Mouse (Mus musculus) kidney, adult 11 months (tissue): ENCODE data around the gene Gpsm3.

ENCODE experiments used
- DNase-seq: peaks from one replicate; pipeline ENCODE4 v3.0.0; 2022

The Gpsm3 gene

DNA sequence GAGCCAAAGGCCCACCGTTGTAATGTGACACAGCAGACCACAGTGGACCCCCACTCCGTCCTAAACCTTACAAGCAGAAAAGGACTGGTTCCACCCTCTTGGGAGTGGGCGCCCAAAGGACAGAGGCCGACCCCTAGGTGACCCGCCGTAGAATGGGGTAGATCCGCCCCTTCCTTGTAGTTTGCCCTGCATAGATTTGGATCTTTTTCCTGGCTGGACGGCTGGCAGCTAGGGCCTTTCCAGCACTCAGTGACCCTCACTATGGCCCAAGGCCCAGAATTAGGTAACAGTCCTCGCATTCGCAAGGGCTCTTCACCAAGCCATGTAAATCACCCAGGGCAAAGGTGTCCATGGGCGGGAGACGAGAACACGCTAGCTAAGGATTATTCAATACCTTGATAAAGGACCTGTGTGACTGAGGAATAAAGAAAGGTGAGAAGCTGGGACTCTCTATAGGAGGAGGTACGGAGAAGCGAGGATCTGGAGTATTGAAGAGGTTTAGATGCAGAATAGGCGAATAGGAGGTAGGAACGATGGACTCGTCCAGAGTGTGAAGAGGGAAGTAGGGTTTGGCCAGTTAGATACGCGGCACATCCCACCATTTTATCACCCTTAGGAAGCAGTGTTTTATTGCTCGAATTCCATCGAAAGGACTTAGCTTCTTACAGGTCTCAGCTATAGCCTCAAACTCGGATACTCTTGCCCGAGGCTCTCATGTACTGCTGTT is 15.1 kb downstream of the Gpsm3 start:
- DNase-seq: peak; percentile 91

DNA sequence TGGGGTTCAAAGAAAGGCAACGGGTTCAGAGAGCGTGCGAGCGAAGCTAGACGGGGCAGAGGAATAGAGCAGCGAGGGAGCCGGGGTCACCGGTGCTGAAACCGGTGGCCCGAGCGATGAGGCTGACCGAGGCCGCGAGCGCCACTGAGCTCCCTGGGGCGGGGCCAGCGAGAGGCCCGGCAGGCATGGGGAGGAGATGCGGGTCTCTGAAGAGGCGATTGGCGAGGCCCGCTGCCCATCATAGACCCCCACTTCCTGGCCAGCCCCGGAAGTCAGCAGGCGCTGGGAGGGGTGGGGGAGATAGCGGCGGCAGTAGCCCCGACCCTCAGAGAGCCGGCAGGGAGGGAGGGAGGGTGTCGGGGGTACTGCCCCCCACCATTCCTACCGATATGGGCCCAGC is 16.0 kb downstream of the Gpsm3 start:
- peak; percentile 96 for DNase-seq

DNA sequence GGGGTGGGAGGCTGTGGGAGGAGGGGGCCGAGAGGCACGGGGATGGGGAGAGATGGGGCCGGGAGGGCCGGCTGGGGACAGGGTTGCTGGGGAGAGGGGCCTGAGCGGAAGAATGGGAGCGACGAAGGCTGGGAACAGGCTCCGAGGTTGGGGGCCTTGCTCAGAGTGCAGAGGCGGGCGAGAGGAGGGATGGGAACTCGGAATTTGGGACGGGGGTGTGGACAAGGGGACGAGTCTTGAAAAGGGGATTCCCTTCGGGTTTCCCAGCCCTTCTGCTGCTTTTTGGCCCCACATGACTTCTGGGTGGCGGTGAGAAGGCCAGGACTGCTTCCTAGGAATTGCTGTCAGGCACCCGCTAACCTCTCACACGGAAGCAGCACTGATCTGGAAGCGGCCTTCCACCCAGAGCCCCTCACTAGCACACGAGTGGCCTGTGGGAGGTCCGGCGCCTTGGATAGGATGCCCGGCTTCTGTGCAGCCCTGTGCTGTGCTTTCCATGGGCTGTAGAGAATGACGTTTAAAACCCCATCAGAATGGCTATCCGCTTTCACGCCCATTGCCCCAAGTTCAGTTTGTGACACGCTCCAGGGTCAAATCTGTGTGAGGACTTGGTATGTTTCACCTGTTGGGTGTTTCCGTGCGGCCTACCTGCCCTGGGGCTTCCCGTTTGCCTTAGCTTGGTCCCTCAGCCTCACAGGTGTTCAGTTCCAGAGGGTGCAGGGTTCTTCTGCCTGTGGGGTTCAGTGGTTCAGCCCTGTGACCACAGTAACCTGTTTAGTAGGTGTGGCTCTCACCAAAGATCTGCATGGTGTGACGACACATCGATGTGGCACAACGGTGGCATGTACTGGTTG is 16.8 kb downstream of the Gpsm3 start:
- DNase-seq: no peak

- no peak for DNase-seq
These were observed 18.4 kb downstream of the Gpsm3 start for GRCm38 (mm10) chr17:34607997-34608396.

DNA sequence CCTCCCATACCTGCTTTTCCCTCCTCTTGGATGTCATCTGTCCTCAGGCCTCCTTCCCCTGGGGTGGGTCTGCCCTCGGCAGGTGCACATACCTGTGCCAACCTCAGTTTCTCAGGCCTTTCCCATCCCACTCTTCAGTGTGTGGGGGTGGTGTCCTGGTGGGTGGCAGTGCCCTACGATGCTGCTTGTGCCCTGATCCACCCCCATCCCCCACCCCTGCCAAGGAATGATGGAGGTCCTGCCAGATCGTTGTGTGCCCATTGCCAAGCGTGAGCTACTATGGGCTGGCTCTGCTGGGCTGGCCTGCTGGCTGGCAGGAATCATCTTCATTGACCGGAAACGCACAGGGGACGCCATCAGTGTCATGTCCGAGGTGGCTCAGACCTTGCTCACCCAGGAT is 21.4 kb downstream of the Gpsm3 start:
- no peak for DNase-seq

- DNase-seq: no peak
These were observed 23.5 kb downstream of the Gpsm3 start for GRCm38 (mm10) chr17:34613054-34613645.

GRCm38 (mm10) chr17:34613830-34614229 is 24.2 kb downstream of the Gpsm3 start:
- DNase-seq: no peak

DNA sequence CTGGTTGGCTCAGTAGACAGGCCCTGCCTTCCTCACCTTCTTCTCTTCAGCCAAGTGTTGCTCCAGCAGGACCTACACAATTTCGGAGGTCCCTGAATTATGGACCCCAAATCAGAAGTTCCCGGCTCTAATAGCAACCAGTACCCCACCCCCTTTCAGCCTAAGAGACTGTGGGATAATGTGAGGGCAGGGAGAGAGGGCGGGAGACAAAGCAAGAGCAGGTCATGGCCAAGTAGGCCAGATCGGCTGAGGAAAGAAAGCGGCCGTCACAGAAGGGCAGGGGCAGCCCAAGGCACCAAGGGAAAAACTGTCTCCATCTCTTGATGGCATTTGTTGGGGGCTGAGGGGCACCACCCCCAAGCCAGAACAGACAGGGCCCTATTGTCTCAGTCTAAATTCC is 26.3 kb downstream of the Gpsm3 start, which contains the start of gene Egfl8:
Gene Egfl8 (minus strand): TSS at position 101 of the 400 bp plus-strand sequence.
- DNase-seq: no peak

- peak; percentile 68 for DNase-seq
These were observed 29.4 kb downstream of the Gpsm3 start for GRCm38 (mm10) chr17:34618999-34619398.

- no peak for DNase-seq
These were observed 31.4 kb downstream of the Gpsm3 start for GRCm38 (mm10) chr17:34621006-34621405.

DNA sequence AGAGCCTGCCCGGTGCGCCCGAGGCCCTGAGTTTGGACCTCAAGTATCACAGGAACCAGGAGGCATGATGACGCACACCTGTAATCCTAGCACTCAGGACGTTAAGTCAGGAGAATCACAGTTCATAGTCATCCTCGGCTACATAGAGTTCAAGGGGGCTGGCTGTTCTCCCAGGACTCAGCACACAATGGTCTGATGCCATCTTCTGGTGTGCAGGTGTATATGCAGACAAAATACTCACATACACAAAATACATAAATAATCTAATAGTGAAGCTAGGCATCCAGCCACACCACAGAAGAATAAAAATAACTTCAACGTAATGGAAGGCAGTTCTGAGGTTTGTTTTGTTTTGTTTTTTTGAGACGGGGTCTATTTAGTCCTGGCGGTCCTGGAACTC is 33.6 kb downstream of the Gpsm3 start:
- DNase-seq: no peak

- no peak for DNase-seq
These were observed 35.4 kb downstream of the Gpsm3 start for GRCm38 (mm10) chr17:34624981-34625380.

GRCm38 (mm10) chr17:34626062-34626772 is 36.6 kb downstream of the Gpsm3 start:
- DNase-seq: peak; percentile 44

DNA sequence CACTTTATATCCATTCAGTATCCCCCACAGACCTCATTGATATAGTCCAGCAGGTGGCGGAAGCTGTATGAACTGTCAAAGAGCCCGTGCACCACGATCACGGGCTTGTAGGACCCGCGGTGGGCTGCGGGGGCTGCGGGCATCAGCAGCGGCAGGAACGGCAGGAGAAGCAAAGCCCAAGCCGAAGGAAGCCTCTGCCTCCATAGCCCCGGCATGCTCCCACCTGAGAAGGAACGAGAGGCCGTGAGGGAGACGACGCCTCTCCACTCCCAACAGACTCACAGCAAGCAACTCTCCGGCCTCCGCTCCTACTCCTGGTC is 37.1 kb downstream of the Gpsm3 start:
- DNase-seq: peak; percentile 39

GRCm38 (mm10) chr17:34627093-34627942 is 37.7 kb downstream of the Gpsm3 start:
- DNase-seq: peak; percentile 91

DNA sequence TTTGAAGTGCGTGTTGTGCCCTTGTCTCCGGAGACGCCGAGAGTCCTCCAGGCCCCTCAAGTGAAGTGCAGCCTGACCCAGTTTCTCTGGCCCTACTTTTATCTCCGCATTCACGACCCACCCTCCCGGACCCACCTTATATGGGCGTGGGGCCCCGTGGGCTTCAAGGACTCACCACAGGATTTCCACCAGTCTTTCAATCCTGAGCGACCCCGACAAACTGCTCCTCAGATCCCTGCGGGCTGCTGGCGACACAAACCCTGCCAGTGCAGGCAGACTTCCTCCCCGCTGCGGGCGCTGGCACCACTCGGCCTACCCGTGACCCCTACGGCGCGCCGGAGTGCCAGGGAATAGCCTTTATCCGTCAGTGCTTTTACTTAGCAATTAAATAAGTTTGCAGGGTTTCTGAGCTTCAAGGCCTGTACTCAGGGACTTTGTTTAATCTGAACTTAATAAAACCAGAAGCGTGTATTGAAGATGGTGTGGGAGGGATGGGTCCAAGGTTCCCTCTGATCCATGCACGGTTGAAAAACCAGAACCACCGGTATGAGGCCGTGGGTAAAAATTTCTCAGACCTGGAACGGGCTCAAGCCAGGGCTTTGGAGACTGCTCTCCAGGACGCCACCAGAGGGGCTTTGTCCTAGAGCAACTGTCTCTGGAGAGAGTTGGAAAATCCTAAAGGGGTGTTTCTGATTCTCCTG is 38.5 kb downstream of the Gpsm3 start, which contains the start of gene Ppt2:
Gene Ppt2 (minus strand): TSS at position 568 of the 701 bp plus-strand sequence.
- peak; percentile 70 for DNase-seq

DNA sequence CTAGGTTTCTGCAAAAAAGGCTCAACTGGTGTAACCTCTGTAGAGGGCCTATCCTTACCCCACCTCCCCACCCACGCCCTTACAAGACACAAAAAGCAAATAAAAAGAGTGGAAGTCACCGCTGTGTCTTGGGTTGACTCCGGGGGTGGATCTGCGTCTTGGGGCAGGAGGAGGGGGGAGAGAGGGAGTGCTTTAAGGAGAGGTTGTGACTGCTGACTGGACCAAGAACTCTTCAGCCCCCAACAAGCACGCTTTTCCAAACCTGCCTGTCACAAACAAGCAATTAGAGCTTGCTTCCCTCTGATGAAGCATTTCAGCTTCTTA is 39.0 kb downstream of the Gpsm3 start:
- no peak for DNase-seq

DNA sequence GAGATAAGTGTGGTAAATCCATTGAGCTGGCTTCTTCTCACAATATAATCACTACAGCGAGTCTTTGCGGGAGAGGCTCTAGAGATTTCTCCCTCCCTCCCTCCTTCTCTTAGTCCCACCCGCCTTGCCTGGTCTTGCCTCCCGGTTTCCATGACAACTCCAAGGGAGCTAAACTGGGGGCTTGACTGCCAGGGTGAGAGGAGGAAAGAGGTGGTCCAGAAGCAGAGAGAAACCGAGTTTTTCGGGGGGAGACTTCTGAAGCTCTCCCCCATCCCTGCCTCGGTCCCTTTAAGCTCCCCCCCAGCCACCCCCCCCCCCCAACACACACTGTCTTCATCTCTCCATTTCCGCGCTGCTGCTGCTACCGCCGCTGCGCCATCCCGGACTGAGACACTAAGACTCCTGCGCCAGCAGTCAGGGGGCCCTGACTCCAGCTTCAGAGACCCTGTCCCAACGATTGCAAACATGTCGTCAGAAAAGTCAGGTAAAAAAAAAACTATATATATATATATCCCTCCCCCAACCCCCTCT is 39.7 kb downstream of the Gpsm3 start, which contains the start of gene Prrt1:
Gene Prrt1 (plus strand): TSS at position 313 of the 531 bp plus-strand sequence.
- no peak for DNase-seq

DNA sequence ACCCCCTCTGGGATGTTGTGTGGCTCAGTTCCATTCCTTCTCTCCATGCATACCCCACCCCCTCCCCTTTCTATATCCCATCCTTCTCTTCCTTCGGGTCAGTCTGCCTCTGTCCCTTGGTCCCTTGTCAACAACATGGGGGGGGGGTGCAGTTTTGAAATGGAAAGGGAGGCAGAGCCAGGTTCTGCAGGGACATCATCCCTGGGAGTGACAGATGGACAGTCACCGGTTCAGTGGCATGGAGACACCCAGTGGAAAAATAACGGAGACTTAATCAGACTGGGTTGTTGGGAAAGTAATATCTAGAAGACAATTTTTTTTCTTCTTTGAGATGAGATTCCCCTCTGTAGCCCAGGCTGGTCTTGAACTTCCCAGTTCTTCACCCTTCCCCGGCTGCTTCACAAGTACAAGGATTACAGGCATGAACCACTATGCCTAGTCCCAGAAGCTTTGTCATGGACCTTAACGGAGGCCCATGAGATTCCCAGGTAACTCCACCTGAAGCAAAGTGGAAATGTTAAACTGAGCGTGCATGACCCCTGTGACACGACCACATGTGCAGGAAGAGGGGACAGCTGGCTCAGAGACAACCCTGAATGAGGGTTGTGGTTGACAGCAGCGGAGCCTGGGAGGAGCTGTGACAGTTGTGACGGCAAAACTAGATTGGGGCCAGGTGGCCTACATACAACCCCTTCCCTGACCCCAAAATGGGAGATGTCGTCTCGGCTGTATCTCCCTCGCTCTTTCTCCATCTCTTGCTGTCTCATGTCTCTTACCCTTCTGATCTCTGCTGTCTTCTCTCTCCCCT is 40.4 kb downstream of the Gpsm3 start:
- DNase-seq: no peak

- DNase-seq: no peak
These were observed 41.2 kb downstream of the Gpsm3 start for GRCm38 (mm10) chr17:34630761-34631301.
